Mouse (Mus musculus): ENCODE measurements at regions not wholly inside any gene's neighbourhood (a gene's known extent, or its start where the extent isn't known, plus 50 kb on each side); places are given as distances from the start of the nearest gene placed in this dataset.
A peak's percentile ranks its signal among the peaks of the same experiment; 100 is the strongest.

DNA sequence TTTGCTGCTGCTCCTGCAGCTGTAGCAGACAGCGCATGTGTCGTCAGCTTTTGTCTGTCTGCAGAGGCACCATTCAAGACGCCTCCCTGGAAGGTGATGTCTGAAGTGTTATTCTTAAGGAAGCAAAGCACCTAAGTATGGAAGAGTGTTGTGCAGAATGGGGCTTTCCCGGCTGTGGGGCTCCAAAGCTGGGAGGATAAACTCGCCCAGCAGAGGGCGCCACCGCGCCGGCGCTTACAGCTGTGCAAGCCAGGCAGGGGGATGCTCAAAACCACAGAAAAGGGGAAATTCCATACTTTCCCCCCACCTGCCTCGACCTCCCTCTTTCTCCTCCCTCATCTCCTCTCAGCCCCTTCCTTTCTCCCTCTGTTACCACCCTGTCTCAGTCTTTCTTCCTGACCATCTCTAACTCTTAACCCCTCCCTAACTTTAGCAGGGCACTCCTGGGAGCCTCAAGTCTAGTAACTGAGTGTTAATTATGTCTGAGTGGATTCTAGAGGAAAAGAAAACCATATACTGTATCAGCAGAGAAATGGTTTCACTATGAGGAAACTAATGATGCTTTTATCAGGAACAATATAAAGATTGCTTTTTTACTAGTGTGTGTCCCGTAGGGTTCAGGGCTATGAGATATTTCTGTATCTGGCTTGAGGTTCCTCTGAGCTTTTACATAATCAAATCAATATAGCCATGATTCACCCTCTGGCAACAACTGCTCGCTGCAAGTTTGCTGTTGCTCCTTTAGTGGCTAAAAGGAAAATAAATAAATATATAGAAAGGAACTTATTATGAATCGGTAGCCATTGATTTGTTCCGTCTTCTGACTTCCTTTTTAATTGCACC lies 539.5 kb downstream of the Ccdc171 start:
- peak; percentile 83; the same call in 1 of the 2 replicates for TF ChIP-seq CTCF (IDR thresholded peaks at IDR 0.05; ENCODE audit: extremely low read depth, insufficient read length, insufficient replicate concordance, low read depth, low read length)
- TF ChIP-seq POLR2A (IDR thresholded peaks at IDR 0.05; ENCODE audit: low read depth, low read length) = no peak

Measured in small intestine, adult 2 months (tissue).